Mouse (Mus musculus) retina, embryonic 14.5 days (tissue): ENCODE measurements around the gene Trim29.

ENCODE experiments used
- DNase-seq: peaks from one replicate; pipeline ENCODE4 v3.0.0-alpha.2; 2015; ENCODE audit warnings: low spot score

Trim29 gene

GRCm38 (mm10) chr9:43313805-43314204, 3.2 kb downstream of the Trim29 start:
- DNase-seq, result no peak

GRCm38 (mm10) chr9:43315320-43315950, 4.8 kb downstream of the Trim29 start:
- DNase-seq, result no peak

GRCm38 (mm10) chr9:43316466-43316865, 5.8 kb downstream of the Trim29 start:
- no peak for DNase-seq

GRCm38 (mm10) chr9:43318661-43319060, 8.0 kb downstream of the Trim29 start:
- no peak for DNase-seq

DNA sequence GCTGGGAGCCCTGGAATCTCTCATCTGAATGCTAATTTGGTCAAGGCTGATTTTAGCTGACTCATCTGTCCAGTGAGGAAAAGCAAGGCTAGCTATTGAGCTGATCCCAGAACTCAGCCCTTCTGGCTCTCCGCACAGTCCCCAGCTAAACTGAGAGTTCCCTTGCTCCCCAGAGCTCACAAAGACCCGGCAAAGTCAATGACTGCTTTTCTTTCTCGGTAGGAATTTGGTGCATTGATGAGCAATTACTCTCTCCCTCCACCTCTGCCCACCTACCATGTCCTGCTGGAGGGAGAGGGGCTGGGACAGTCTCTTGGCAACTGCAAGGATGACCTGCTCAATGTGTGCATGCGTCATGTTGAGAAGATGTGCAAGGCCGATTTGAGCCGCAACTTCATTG, 11.3 kb downstream of the Trim29 start:
- DNase-seq, result no peak

- no peak for DNase-seq
Measured at GRCm38 (mm10) chr9:43322666-43323065, 12.0 kb downstream of the Trim29 start.

GRCm38 (mm10) chr9:43325486-43325885, 14.8 kb downstream of the Trim29 start:
- DNase-seq, result no peak

DNA sequence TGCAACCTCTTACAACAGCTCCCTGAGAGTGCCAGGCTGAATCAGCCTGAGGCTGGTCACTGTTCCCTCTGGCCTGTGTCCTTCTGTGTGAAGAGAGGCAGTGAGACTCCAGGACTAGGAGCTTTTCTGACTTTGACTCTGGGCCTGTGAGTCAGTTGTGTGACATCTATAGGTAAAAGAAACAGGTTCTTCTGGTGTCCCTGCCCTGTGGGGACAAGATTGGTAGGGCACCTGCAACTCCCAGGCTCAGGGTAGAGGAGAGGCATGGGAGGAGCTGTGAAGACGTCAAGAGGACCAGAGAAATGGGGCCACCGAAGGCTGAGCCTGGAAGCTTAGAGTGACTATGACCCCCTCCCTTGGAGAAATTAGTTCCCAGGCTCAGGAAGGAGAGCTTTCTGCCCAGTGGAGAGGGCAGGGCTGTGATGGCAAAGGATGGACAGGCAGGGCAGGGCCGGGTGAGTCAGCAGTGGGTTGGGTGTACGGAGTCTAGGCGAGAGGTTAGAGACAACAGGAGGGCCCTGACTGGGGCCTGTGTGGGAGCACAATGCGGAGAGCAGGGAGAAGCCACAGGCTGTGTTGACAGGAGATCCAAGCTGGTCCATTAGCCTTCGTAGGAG, 15.5 kb downstream of the Trim29 start:
- DNase-seq, result no peak

GRCm38 (mm10) chr9:43327182-43328129, 16.8 kb downstream of the Trim29 start:
- peak; percentile 69 for DNase-seq

GRCm38 (mm10) chr9:43330426-43330825, 19.8 kb downstream of the Trim29 start:
- no peak for DNase-seq

- DNase-seq, result no peak
Measured at GRCm38 (mm10) chr9:43331476-43332471, 21.1 kb downstream of the Trim29 start.

- no peak for DNase-seq
Measured at GRCm38 (mm10) chr9:43334476-43334875, 23.8 kb downstream of the Trim29 start.

- DNase-seq, result no peak
Measured at GRCm38 (mm10) chr9:43337636-43338035, 27.0 kb downstream of the Trim29 start.

DNA sequence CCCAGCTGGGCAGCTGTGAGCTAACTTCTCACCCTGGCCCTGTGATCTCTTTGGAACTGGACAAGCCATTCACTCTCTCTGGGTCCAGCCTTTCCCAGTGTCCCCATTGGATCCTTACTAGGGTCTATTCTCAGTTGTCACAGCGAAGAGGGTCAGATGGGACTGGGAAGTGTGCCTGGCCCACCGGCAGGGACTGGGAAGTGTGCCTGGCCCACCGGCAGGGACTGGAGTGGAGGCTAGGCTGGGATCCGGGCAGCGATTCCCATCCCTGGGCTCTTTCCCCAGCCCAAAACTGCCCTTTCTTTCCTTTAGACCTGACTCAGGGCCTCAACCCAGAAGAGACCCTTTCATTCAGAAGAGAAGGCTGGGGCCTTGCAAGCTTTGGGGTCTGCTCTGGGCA, 27.4 kb downstream of the Trim29 start:
- no peak for DNase-seq

- peak; percentile 92 for DNase-seq
Measured at GRCm38 (mm10) chr9:43339614-43340020, 29.0 kb downstream of the Trim29 start.

GRCm38 (mm10) chr9:43350089-43350488, 39.4 kb downstream of the Trim29 start:
- DNase-seq, result no peak

DNA sequence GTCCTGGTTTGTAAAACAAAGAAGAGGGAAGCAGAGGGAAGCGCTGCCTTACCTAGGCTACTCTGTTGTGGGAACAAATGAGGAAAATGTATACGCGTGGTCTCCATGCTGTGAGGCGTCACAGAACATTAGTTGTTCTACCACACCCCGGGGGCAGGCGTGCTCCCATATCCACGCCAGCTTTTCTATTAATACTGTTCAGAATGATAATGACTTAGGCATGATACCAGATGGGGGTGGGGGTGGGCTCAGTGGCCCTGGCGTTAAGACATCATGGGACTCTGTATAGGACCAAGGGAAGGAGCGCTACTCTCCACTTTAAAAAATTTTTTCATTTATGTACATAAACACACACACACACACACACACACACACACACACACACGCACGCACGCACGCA, 40.4 kb downstream of the Trim29 start:
- DNase-seq, result no peak

- DNase-seq, result no peak
Measured at GRCm38 (mm10) chr9:43357011-43357410, 46.4 kb downstream of the Trim29 start.

DNA sequence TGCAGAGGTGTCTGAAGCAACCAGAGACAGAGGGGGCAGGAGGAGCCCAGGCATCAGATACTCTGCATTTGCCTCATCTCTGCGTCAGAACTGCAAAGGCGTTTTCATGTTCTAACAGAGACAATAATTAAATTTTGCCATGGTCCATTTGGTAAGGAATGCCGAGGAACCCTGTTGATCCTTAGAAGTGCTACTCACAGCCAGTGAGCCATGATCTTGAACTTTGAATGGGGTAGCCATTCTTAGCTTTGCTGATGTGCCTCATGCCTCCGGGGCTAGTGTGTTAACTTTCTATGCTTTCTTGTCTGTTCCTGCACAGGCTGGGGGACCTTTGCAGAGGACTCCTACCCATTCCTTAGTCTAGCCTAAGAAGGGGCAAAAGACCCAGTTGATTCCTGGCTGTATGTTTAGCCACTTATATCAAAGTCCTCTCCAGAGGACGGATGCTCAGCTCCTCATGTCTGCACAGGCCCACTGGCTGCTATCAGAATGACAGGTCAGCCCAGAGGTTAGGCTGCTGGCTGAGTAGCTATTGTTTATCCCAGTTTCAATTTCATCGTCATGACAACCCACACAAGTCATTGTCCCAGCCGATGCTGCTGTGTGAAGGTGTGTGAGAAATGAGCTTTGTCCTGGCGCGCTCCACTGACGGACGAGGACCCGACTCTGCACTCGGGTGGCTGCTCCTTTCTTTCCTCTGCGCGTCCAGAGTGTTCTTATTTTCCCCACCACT, 48.1 kb downstream of the Trim29 start:
- DNase-seq, result peak; percentile 77

DNA sequence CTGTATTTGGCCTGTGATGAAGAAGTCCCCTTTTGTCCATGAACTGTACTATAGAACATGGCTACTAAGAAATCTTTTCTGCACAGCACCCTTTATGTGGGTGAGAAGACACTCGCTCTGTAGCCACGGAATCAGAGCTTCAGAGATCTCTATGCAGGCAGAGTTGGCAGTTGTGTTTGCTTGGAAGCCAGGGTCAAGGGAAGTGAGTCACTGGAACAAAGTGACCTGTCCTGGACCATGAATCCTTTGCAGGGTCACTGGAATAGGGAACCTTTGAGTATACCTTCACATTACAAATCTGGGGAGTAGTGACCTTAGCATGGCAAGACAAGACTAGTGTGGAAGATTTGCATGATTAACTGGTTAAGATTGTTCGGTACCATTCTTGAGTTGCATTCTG, 58.1 kb downstream of the Trim29 start:
- no peak for DNase-seq

DNA sequence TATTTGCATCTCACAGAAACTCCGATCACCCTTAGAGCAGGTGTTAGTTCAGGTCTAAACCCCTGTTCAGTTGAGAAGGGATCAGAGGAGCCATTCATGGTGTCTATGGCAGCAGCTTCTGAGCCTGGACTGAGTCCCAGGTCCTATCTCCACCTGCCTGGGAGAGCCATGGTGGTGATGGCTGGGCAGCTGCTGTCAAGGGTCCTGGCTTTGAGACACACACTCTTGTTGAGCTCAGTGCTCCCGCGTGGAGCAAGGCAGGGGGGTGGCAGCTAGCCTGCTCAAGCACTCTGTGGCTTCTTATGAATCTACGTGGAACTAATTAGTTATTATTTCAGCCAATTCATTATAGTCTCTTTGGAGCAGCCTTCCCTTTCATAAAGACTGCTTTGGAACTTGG, 73.2 kb downstream of the Trim29 start:
- no peak for DNase-seq
